Mouse (Mus musculus): ENCODE results near the gene Grk6.

Gene Grk6

DNA sequence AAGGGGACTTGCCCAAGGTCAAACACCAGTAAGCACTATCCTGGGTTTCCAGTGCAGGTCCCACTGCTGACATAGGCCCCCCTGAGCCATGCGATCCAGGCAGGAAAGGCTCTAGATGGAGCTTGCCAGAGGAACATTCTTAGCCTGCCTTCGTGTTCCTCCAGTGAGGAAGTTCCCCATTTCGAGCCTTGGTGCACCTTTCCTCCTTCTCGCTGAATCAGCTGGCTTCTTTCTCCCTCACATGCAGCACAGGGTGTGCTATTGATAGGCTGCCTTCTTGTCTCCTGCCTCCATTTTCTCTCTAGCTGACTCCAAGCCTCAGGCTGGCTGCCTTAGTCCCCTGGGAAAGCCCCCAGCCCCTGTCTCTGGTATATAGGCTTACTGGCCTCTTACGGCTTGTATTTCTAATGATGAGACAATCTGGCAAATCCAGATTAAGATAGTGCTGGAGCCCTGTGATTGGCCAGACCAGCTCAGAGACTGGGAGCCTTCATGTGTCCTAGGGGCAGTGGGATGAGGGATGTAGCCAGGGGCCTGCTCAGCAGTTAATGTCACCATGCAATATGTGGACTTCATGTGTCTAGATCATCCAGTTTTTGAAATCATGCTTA, 21.1 kb downstream of the Grk6 start:
- DNase-seq: no peak

DNA sequence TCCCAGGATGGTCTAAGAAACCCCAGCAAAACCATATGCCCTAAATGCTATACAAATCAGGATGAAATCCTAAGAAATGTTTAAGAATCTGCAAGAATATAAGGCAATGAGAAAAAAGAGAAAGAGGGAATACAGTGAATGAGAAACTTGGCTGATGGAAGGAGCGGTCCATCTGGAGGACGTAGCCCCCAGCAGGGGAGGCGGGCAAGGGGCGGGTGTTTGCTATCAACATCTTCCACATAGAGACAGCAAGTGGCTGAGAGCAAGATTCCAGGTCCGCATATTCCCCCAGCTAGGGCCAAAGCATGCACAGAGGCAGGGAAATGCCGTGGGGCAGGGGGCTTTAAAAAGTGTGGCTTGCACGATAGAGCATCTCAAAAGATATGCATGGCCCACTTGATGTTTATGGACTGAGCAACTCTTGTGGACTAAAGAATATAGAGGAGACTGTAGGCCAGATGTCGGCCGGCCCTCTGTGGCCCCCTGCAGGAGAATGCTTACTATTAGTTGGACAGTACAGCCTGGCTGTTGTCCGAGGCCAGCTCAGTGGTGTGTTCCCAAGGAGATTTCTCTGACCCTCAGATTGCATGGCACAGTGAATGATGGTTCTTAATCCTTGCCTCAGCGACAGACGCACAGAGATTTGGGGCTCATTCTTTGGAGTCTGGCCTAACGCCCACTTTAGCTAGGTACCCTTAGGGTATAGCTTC, 24.1 kb downstream of the Grk6 start:
- peak; percentile 81 for DNase-seq

DNA sequence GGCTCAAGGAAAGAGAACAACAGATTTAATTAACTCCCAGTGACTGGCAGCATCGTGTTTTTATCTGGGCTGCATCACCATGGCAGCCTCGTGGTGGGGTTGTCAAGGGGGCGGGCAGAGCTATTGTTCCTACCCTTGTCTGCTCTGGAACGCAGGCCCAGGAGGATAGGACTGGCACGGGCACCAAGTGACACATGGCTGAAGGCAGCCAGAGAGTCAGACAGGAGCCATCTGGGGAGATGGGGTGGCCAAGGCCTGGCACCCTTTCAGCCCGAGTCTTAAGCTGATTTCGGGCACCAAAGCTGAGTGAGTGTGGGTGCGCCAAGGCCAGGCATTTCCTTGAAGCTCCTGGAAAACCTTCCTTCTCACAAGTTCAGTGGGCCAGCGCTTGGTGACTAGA, 25.5 kb downstream of the Grk6 start:
- peak; percentile 30 for DNase-seq

DNA sequence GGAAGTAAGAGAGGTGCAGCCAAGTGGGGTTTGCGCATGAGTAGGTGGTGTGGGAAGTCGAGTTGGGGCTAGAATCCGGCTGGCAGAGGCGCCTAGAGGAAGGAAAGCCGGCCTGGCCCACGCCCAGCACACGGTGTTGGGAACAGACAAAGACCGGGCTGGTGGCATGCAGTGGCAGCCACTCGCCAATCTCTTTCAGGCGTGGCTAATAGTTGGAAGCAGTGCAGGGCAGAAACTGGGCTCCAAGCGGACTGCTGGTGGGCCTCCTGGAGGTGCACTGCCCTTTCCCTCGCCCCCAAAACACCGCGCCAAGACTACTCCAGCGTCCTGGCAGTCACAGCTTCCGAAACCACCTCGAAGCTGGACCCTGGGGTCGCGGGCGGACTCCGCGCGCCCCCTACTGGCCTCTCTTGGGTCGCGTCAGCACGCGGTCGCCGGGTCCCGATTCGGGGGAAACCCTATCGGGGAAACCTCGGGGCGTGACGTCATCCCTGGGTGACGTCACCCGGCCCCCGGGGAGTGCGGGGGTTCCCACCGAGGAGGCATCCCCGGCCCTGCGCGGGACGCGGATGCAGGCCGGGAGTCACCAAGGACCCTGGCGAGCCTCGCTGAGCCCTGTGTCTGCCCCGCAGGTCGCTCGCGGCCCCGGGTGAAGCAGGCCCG, 26.4 kb downstream of the Grk6 start:
- DNase-seq: peak; percentile 91

DNA sequence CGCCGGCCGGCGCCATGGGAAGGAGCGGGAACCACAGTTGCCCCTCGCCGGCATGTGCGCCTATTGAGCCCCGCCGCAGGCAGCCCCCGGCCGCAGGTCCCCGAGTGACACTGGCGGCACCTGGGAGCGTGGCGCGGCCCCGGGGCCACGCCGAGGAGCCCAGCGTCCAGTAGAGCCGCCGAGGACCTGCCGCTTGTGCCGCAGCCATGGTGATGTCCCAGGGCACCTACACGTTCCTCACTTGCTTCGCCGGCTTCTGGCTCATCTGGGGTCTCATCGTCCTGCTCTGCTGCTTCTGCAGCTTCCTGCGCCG, 26.9 kb downstream of the Grk6 start:
- no peak for DNase-seq

DNA sequence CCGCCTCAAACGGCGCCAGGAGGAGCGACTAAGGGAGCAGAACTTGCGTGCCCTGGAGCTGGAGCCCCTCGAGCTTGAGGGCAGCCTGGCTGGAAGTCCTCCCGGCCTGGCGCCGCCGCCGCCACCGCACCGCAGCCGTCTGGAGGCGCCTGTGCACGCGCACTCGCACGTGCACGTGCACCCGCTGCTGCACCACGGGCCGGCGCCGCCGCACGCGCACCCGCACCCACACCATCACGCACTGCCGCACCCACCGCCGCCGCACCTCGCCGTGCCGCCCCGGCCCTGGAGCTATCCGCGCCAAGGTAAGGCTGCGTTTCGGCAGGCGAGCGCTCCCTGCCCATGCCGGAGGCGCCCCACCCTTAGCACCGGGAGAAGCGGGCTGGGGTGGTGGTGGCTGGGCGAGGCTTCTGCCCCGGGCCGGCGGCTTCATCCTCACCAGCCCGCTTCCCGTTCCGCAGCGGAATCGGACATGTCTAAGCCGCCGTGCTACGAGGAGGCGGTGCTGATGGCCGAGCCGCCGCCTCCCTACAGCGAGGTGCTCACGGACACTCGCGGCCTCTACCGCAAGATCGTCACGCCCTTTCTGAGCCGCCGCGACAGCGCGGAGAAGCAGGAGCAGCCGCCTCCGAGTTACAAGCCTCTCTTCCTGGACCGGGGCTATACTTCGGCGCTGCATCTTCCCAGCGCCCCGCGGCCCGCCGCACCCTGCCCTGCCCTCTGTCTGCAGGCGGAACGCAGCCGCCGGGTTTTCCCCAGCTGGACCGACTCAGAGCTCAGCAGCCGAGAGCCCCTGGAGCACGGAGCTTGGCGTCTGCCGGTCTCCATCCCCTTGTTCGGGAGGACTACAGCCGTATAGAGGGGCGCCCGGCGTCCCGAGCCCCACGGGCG, 27.5 kb downstream of the Grk6 start:
- DNase-seq: peak; percentile 78

DNA sequence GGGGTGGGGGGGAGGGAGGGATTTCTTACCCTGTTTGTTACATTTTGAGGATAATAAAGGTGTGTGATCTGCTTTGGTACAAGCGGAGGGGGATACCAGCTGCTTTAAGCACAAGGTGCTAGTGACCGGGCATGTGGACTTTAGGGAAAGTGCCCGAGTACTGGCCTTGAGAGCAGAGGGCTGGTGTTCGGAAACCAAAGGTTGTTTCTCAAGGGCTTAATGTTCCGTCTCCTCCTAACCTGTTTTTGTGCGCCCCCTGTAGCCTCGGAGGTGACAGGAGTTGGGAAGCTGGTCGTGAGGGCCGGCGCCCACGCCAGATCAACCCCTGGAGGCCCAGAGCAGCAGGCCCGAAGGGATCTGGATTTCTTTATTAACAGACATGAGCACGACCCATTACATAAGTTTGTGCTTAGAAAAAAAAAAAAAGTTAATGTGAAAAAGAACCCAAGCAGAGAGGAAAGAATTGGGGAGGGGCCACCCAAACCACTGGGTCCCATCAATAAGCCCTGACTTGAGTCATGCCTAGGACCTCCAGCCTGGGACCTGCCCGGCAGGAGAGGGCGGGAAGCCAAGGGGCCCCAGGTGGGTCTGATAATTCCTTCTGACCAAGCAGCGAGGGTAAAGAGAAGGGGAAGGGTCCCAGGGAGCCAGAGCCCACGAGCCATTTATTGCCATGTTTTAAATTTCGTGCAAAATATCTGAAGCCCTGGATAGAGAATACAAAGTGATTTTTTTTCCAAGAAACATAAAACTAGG, 28.4 kb downstream of the Grk6 start:
- peak; percentile 53 for DNase-seq

DNA sequence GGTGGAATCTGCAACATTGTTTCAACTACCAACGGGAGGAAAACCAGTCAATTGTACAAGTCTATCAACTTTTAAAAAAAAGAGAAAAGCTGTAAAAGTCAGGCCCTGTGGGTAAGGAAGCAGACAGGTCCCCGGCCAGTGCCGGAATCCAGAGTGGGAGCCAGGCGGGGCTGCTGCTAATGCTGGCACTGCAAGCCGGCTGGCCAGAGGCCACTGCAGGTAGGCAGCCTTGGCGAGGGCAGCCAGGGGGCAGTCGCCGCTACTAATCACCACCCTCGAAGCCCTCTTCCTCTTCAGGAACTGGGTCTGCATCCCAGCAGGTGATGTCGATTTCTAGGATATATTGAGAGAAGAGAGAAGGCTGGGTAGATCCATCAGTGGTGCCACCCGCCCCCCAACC, 29.1 kb downstream of the Grk6 start:
- DNase-seq: peak; percentile 44

DNA sequence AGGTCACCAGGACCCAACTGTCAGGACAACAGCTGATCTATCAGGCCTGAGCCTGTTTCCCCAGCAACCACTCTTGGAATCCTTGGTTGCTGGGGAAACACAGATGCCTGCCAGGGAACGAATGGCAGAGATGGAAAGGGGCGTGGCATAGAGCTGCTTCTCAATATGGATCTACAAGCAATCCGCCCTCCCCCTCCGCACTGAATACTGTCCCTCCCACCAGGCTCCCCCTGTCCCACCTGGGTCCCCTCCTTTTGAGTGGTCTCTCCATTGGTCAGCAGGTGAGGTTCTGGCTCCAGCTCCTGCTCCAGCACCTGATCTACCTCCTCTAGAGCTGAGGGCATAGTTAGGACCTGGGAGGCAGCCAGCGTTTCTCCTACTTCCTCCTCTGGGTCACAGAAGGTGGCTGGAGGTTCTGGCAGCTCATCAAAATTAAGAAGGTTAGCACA, 29.8 kb downstream of the Grk6 start:
- DNase-seq: peak; percentile 27

DNA sequence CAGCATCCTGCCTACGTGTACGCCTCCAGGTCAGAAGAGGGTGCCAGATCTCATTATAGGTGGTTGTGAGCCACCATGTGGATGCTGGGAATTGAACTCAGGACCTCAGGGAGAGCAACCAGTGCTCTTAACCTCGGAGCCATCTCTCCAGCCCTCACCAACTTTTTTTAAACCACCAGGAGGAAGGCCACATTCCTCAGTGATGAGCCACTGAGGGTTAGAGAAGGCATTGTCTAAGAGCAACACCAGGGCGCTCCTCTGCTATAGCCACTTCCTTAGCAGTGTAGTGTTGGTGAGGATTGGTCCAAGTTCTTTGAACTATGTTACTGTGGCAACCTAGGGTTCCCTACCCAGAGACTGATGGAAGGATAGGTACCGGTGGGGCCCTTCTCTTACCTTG, 30.9 kb downstream of the Grk6 start:
- no peak for DNase-seq

DNA sequence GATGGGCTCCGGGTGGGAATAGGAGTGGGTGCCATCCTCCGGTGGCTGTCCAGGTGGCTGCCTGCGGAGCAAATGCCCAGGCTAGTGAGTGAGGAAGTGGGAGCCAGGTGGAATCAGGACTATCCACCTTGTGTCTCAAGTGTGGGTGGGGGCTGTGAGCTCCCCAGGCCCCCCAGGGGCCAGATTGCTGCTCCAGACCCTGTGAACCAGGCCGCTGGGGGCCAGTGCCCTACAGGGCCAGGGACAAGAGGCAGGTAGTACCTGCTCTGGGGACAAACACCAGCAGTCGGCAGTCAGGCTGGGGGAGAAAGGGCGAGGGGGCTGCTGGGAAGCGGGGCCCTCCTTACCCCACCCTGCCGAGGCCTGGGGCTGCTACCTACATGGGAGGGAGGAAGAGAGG, 31.4 kb downstream of the Grk6 start:
- DNase-seq: peak; percentile 9

DNA sequence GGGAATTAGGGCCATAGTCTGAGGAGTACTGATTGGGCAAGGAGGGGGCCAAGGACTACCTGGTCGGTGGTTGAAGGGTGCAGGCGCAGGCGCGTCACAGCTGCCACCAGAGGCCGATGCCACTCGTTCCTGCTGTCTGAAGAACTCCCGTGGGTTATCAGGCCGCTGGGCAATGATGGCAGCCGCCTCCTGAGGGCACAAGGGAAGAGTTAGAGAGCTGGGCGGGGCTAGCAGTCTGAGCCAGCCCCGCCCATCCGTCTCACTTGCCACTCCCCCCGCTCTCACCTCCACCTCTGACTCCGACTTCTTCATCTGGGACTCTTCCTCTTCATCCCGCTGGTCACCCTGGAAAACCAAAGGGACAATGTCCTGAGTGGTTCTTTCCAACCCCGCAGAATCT, 32.6 kb downstream of the Grk6 start:
- no peak for DNase-seq

DNA sequence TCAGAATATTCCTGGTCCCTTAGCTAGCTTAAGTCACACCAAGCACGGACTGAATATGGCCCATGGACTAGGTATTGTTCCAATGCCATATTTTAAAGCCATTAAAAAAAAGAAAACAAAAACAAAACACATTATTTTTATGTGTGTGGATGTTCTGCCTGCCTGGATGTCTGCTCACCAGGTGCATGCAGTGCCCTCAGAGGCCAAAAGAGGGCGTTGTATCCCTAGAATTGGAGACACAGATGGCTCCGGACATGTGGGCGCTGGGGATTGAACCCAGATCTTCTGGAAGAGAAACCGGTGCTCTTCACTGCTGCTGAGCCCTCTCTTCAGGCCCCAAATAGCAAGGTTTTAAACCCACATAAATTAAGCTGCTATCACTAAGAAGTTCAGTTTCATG, 33.2 kb downstream of the Grk6 start:
- DNase-seq: peak; percentile 62

DNA sequence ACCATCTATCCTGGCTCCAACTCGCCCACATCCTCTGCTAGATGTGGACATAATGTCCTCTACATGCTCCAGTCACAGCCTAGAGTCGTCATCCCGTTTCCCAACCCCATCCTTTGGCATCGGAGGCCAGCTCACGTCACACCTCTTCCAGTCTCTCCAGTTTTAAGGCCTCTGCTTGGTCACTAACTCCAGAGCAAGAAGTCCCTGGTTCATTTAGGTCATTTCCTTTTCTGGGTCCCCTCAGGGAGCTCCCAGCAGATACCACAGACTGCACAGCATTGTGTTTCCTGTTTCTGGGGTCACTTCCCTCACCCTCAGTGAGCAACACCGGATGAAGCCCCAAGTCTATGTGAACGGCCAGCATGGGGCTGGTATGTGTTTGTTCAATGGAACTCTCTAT, 34.1 kb downstream of the Grk6 start:
- peak; percentile 33 for DNase-seq

DNA sequence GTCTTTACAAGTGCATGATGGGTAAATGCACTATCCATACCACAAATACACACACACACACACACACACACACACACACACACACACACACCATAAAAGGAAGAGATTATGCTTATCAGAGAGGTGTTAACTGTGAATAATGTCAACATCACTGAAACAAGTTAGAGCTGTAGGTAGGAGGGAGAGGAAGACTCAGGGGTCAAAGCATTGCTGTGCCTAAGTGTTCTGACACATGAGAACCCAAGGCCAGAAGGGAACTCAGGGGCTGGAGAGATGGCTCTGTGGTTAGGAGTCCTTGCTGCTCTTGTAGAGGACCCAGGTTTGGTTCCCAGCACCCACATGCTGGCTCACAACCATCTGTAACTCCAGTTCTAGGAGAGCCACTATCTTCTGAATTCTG, 35.1 kb downstream of the Grk6 start:
- no peak for DNase-seq

DNA sequence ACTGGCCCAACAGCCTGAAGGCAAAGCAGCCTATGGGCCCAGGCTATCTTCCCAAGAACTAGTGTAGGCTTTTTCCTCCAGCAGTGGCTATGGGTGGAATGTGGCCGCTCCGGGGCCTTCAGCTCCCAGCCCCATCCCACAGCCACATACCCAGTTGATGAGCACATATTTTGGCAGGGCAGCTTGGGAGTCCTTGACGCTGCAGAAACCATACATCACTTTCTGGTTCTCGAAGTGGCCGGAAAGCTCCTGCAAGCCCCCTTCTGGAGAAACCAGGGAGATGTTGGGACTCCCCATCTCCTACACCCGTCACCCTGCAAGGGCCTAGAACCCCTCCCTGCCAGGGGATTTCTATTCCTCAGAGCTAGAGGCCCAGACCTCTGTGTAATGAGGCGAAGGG, 37.7 kb downstream of the Grk6 start:
- peak; percentile 60 for DNase-seq

DNA sequence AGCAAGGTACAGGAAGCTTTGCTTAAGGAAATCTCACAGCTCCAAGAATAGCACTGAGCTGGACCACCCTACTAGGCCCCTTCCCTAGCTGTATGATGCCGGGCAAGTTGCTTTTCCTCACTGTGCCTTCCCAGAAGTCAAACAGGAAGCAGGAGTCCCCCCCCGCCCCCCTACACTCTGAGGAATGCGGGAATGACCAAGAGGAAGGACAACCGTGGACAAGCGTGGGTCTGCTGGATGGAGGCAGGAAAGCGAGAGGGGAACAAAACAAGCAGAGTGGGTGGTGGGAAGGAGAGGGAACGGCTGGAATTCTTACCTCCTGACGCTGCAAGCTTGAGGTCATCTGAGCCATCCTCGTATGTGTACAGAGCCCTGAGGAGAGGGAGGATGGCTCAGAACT, 38.2 kb downstream of the Grk6 start:
- DNase-seq: peak; percentile 32

DNA sequence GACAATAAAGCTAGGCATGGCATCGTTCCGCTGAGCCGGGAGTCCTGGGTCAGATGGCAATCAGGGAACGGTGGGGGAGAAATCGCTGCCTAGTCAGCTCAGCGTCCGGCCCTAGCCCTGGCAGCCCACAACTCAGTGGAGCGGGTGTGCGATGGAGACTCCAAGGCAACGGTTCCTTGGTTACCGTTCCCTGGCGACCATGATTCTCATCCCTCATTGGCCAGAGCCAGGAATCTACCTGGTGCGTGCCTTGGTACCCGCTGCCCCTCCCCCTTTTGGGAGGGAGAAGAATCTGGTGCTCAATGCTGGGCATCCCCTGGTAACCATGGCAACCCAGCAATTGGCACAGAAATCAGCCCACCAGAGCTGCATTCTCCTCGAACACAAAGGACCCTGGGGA, 38.7 kb downstream of the Grk6 start:
- DNase-seq: peak; percentile 45

DNA sequence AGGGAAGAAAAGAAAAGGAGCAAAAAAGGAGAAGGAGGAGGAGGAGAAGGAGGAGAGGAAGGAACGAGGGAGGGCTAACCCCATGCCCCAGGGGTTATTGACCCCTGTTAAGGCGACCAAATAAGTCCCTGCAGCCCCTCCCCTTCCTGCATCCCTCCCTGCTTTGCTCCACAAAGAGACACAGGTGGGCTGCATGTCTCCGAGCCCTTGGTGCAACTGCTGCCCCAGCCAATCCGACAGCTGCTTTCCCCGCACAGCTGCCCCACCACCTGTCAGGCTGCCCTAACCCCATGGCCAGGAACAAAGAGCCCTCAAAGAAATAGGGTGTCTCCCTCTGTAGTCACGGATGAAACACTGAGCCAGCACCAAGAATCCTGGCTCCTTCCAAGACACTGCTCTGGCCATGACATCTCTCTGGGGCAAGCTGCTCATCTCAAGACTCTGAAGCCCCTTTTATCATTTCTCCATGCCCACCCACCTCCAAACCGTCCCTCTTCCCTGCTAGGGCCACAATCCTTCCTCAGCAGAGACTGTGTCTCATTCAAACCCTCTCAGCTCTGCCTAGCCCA, 39.7 kb downstream of the Grk6 start:
- DNase-seq: peak; percentile 11

DNA sequence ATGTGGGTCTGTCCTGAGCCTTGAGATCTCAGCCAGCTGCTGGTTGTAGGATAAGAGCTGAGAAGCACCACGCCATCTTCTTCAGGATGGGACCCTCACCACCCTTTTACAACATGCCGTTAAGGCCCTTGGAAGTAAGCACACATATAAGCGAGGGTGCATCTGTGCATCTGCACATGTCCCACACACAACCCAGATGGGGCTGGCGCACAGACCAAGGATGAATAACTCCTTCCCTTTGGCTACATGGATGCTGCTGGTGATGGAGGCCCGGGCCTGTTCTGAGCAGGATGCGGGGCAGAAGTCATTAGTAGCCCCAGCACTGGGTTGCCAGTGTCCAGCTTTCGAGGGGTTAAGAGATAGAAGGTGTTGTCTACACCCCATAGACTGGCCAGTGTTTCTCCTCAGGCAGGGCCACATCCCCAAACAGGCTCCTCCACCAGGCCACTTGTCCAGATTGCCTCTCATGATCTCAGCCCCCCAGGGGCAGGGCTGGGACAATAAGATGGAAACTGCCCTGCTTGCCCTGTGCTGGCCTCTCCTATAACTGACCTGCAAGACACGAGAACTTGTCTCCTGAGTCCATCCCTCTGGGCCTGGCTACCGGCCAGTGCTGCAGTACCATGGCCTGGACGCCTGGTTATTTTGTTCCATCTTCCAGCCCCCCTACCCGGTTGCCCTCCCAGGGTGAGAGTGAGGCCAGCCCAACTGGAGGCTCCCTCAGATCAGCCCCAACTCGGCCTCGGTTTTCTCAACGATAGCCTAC, 41.3 kb downstream of the Grk6 start:
- DNase-seq: peak; percentile 61

DNA sequence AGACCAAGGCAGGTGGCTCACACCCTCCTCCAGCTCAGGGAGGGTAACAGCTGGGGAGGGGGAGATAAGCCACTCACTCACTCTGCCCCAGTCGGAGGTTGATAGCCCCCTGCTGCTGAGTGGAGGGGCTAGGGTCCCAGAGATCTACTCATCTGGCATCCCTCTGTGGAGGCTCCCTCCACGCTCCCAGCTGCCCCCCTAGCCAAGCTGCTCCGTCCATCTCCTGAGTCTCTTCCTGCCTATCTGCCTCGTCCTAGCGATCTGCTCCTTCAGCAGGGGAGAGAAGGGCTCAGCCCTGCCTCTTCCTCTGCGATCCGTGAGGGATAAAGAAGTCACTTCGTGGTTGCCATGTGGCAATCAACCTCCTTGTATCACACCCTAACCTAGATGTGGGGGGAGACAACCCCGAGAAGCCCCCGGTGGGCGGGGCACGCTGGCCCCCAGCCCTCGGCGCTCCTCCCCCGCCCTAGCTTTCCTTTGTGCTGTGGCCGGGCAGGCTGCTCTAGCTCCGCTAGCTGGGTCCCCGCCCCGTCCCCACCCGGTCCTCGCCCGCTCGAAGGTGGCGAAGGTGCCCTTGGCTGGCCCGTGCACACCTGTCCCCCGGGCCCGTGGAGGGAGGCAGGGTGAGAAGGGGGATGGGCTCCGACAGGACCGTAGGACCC, 42.2 kb downstream of the Grk6 start:
- peak; percentile 73 for DNase-seq
